Mouse (Mus musculus) fibroblast of lung, adult 2 months (primary cell): ENCODE data around the gene Rbpms2.
"Not testable (repeated sequence)": the region's sequence is repeated elsewhere in the genome, so short reads cannot be mapped to it uniquely, and the experiment has no call there.

Source experiments
- DNase-seq: peaks from one replicate; pipeline ENCODE4 v3.0.0-alpha.2; 2011; ENCODE audit warnings: low read depth

Rbpms2 gene

GRCm38 (mm10) chr9:65621196-65621595 is 8.3 kb upstream of the Rbpms2 start:
- no peak for DNase-seq

- no peak for DNase-seq
Measured at GRCm38 (mm10) chr9:65621666-65622065, 7.8 kb upstream of the Rbpms2 start.

GRCm38 (mm10) chr9:65622826-65623225 is 6.6 kb upstream of the Rbpms2 start:
- DNase-seq = no peak

GRCm38 (mm10) chr9:65624266-65624665 is 5.2 kb upstream of the Rbpms2 start:
- no peak for DNase-seq

- no peak for DNase-seq
Measured at GRCm38 (mm10) chr9:65629767-65630630, 551 bp downstream of the Rbpms2 start.

GRCm38 (mm10) chr9:65630631-65631353 is 1.3 kb downstream of the Rbpms2 start:
- no peak for DNase-seq

- DNase-seq = no peak
Measured at GRCm38 (mm10) chr9:65631354-65632021, 2.0 kb downstream of the Rbpms2 start.

GRCm38 (mm10) chr9:65635766-65636165 is 6.3 kb downstream of the Rbpms2 start:
- DNase-seq = no peak

GRCm38 (mm10) chr9:65636926-65637325 is 7.5 kb downstream of the Rbpms2 start:
- DNase-seq = no peak

- DNase-seq = no peak
Measured at GRCm38 (mm10) chr9:65639065-65639464, 9.6 kb downstream of the Rbpms2 start.

- no peak for DNase-seq
Measured at GRCm38 (mm10) chr9:65640838-65641410, 11.5 kb downstream of the Rbpms2 start.

- DNase-seq = no peak
Measured at GRCm38 (mm10) chr9:65641446-65642052, 12.1 kb downstream of the Rbpms2 start.

- no peak for DNase-seq
Measured at GRCm38 (mm10) chr9:65642546-65642945, 13.1 kb downstream of the Rbpms2 start.

- no peak for DNase-seq
Measured at GRCm38 (mm10) chr9:65644960-65645359, 15.5 kb downstream of the Rbpms2 start.

GRCm38 (mm10) chr9:65645984-65646383 is 16.5 kb downstream of the Rbpms2 start:
- no peak for DNase-seq

- DNase-seq = no peak
Measured at GRCm38 (mm10) chr9:65646782-65647181, 17.3 kb downstream of the Rbpms2 start.

GRCm38 (mm10) chr9:65648730-65649129 is 19.3 kb downstream of the Rbpms2 start:
- DNase-seq = no peak

GRCm38 (mm10) chr9:65649997-65650396 is 20.5 kb downstream of the Rbpms2 start:
- no peak for DNase-seq

- not testable (repeated sequence) for DNase-seq
Measured at GRCm38 (mm10) chr9:65651957-65652356, 22.5 kb downstream of the Rbpms2 start.

GRCm38 (mm10) chr9:65653741-65654140 is 24.3 kb downstream of the Rbpms2 start:
- DNase-seq = no peak

GRCm38 (mm10) chr9:65654700-65655237 is 25.3 kb downstream of the Rbpms2 start:
- no peak for DNase-seq

GRCm38 (mm10) chr9:65655540-65655939 is 26.1 kb downstream of the Rbpms2 start:
- no peak for DNase-seq
